17 mouse cellular contexts compared by ENCODE assay signal in genomic region chr13:59188431-59188830, GRCm38 (mm10).
DNase-seq lines count a peak whose midpoint lies in the region; TF ChIP-seq lines count a peak whose summit lies in the region.
"Had no signal": no experiment of that assay in that cellular context is flagged by ENCODE, and none has a peak within 500 bp of the region (broad histone marks: within the 10 kb centered on the region; RNA-seq: fewer than 3 reads in every experiment).

No protein-coding gene starts in this region.

- no peak for TF ChIP-seq POLR2A in cerebellum, adult 2 months (IDR thresholded peaks at IDR 0.05; ENCODE audit: borderline replicate concordance, insufficient read depth, low read length)

- H3K27ac ChIP-seq in cerebellum, adult 2 months (ENCODE audit: insufficient read depth, low read length) = no peak overlapping the region
- H3K27ac ChIP-seq: embryonic facial prominence, embryonic 10.5 days; embryonic facial prominence, embryonic 12.5 days; forebrain, embryonic 13.5 days; forebrain, embryonic 15.5 days had no signal

- peaks cover 5% of the 10 kb centered on the region for H3K4me1 ChIP-seq in cerebellum, adult 2 months (ENCODE audit: control insufficient read depth, insufficient read depth, low read length)
- H3K4me1 ChIP-seq: forebrain, embryonic 13.5 days; forebrain, embryonic 15.5 days had no signal

- peak; percentile 23 to 55 for DNase-seq in cerebellum, adult 2 months
- DNase-seq in cerebellum, adult 11 months = no peak
- DNase-seq in cerebellum, postnatal 14 days = peak; percentile 73
- no peak for DNase-seq in cerebellum, adult 11-12 months
- DNase-seq in cerebellum, postnatal 36 days = peak; percentile 28 to 29
- DNase-seq in cerebellum, adult 8-10 months = no peak
- DNase-seq: adrenal gland, adult 8-10 months; adrenal gland, postnatal 14 days; adrenal gland, postnatal 36 days; B cell, adult 2 months; forebrain, postnatal 0 days had no signal

- H3K27me3 ChIP-seq in cerebellum, adult 2 months (ENCODE audit: control insufficient read depth, insufficient read depth, low read length) = no peaks in the 10 kb centered on the region
- H3K27me3 ChIP-seq: CH12.LX; embryonic facial prominence, embryonic 12.5 days; forebrain, embryonic 13.5 days; forebrain, embryonic 15.5 days; Patski had no signal

- 20% methylated on average over 11 of the region's 11 CpGs for WGBS in cerebellum, adult 2 months

- no peak for TF ChIP-seq CTCF in cerebellum, adult 2 months (IDR thresholded peaks at IDR 0.05; ENCODE audit: borderline replicate concordance, insufficient read depth, low read depth, low read length)

- peak overlapping the region; percentile 9 for H3K4me3 ChIP-seq in cerebellum, adult 2 months (replicated peaks; ENCODE audit: insufficient read depth, low read depth, low read length)
- H3K4me3 ChIP-seq: embryonic facial prominence, embryonic 10.5 days; embryonic facial prominence, embryonic 12.5 days; forebrain, embryonic 13.5 days; forebrain, embryonic 15.5 days had no signal

Comparison
In these comparisons a context has a peak if more than half of its experiments do, and no peak if none do; other contexts are left out.
1. DNase-seq: peak in cerebellum, adult 2 months (2 of 2), cerebellum, postnatal 14 days (2 of 2) and cerebellum, postnatal 36 days (2 of 2); none in cerebellum, adult 11 months (single experiment), cerebellum, adult 11-12 months (single experiment) and cerebellum, adult 8-10 months (single experiment).